Mouse (Mus musculus) G1E (cell line): Measurements from ENCODE around the gene Lekr1. TPM values are rescaled to one million over a fixed set of nuclear protein-coding genes. Genes with fewer than 3 reads are reported as not detected.

Source experiments
- ATAC-seq: 2 replicates; pipeline ENCODE4 v1.8.0; 2016; ENCODE audit warnings: mild to moderate bottlenecking; ENCODE audit not compliant: insufficient number of reproducible peaks, poor library complexity, low FRiP score, severe bottlenecking; ENCODE audit errors: extremely low read depth
- DNase-seq: peaks from one replicate; pipeline ENCODE4 v3.0.0; 2012; ENCODE audit warnings: low spot score
- H3K27me3 ChIP-seq: 2 replicates; pipeline ENCODE4 v1.6.1; 2012; ENCODE audit warnings: mild to moderate bottlenecking, low read length, inconsistent platforms; ENCODE audit not compliant: insufficient read depth
- H3K36me3 ChIP-seq: replicated peaks from 2 replicates; pipeline ENCODE3; 2012; ENCODE audit warnings: mild to moderate bottlenecking, inconsistent platforms
- H3K4me1 ChIP-seq: 2 replicates; pipeline ENCODE4 v1.6.1; 2012; ENCODE audit warnings: low read depth, low read length, inconsistent platforms, mixed read lengths; ENCODE audit not compliant: insufficient read depth
- H3K4me3 ChIP-seq: 2 replicates; pipeline ENCODE4 v1.5.1; 2012; ENCODE audit warnings: low read depth, mild to moderate bottlenecking, inconsistent platforms, low read length, moderate library complexity, mixed read lengths
- H3K9me3 ChIP-seq: replicated peaks from 2 replicates; pipeline ENCODE4 v1.6.1; 2012; ENCODE audit warnings: inconsistent platforms
- CTCF ChIP-seq: IDR thresholded peaks from 2 replicates; pipeline ENCODE4 v1.5.1; 2012; ENCODE audit warnings: low read depth, low read length, inconsistent platforms, mixed read lengths
- GATA1 ChIP-seq: IDR thresholded peaks from 2 replicates; pipeline ENCODE4 v1.6.1; 2012; ENCODE audit warnings: borderline replicate concordance, low read length, inconsistent platforms, mixed read lengths
- GATA2 ChIP-seq: IDR thresholded peaks from 2 replicates; pipeline ENCODE4 v1.6.1; 2012; ENCODE audit warnings: low read depth, low read length, inconsistent platforms, borderline replicate concordance
- POLR2AphosphoS5 ChIP-seq: IDR thresholded peaks from 2 replicates; pipeline ENCODE4 v1.6.1; 2012; ENCODE audit warnings: low read depth, low read length, inconsistent platforms; ENCODE audit not compliant: insufficient replicate concordance
- TAL1 ChIP-seq: conservative IDR thresholded peaks from 2 replicates; pipeline ENCODE4 v1.6.1; 2012; ENCODE audit warnings: low read depth, low read length, inconsistent platforms, mixed read lengths
- polyA plus RNA-seq: library from polyadenylated mRNA; stranded (reverse); fragments of >175 nt; gene quantifications from 2 replicates; pipeline ENCODE4 v1.2.3, GENCODE M21; 2012
- total RNA-seq, 2 experiments: library from RNA; stranded (forward) in 1 of 2; stranded (reverse) in 1 of 2; fragments of 200-1000 nt in 1 of 2; fragments of >200 nt in 1 of 2; fragmentation: Nextera tagmentation in 1 of 2; gene quantifications; 2 replicates each; pipeline ENCODE4 v1.2.3; 2014 to 2017

Lekr1 gene
- total and polyA plus RNA-seq, 3 experiments: 0.11 TPM; not detected in 2

DNA sequence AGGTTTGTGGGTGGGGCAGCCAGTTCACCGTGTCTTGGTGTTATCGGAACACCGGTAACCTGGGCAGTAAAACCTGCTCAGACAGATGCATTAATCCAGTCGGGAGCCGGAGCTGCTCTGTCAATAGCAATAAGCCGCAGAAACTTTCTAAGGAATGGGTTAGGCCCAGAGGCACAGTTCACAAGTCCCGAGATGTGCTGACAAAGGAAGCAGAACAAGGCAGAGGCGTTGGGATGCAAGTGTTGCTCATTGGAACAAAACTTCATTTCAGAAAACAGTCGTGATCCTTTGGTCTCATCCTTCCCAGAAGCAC is 6.5 kb upstream of the Lekr1 start:
- Histone ChIP-seq H3K4me3 (no peak overlapping the region), H3K4me1 (no peaks in the 10 kb centered on the region), H3K9me3 (no peaks in the 10 kb centered on the region), H3K36me3 (no peaks in the 10 kb centered on the region), H3K27me3 (peaks cover 12% of the 10 kb centered on the region)
- no peak for TF ChIP-seq TAL1
- TF ChIP-seq CTCF: no peak
- TF ChIP-seq POLR2AphosphoS5: no peak
- no peak for TF ChIP-seq GATA1
- no peak for TF ChIP-seq GATA2
- no peak for DNase-seq
- ATAC-seq: no peak

DNA sequence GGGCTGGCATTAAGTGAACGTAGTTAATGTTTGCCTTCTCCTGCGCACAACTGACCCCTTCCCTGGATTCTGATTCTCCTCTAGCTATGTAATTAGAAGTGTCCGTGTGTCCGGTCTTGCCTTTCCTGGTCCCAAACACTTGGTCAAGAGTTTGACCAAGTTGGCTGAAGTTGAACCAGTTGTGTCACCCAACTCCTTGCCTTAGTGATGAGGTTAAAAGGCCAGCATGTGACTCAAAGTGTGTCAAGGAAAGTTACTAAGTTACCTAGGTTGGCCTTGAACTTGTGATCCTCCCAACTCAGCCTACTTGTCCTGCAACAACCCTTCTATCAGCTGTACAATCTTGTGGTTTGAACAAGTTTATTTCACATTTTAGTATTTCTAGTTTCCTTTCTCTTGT is 5.7 kb upstream of the Lekr1 start:
- peaks cover 12% of the 10 kb centered on the region for H3K27me3 ChIP-seq
- no peak for TF ChIP-seq GATA1
- TF ChIP-seq GATA2: no peak
- TF ChIP-seq POLR2AphosphoS5: no peak
- no peak for TF ChIP-seq CTCF
- TF ChIP-seq TAL1: no peak

DNA sequence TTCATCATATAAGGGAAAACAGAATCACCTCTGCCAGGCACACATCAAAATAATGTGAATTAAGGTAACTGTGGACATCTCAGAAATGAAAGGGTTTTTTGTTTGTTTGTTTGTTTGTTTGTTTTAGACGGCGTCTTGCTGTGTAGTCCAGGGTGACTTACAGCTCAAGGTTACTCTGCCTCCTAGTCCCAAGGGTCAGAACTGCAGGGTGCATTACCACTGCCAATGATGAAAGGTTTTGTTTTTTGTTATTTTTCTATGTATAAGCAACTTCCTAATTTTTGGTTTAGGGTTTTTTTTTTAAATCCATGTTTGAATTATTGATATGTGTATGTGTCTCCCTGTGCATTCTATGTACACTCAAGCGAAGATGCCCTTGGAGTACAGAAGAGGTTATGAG is 4.3 kb upstream of the Lekr1 start:
- ATAC-seq (no peak), DNase-seq (no peak)
- peaks cover 10% of the 10 kb centered on the region; the same call in 1 of the 2 replicates for H3K27me3 ChIP-seq
- H3K36me3 ChIP-seq: no peaks in the 10 kb centered on the region
- H3K4me3 ChIP-seq: no peak overlapping the region
- TF ChIP-seq POLR2AphosphoS5 (no peak), GATA1 (no peak), GATA2 (no peak), CTCF (no peak), TAL1 (no peak)
- H3K4me1 ChIP-seq: no peaks in the 10 kb centered on the region
- no peaks in the 10 kb centered on the region for H3K9me3 ChIP-seq

More for the DNA sequence above, 5.7 kb upstream of the Lekr1 start:
- Histone ChIP-seq H3K4me3 (no peak overlapping the region), H3K4me1 (no peaks in the 10 kb centered on the region), H3K36me3 (no peaks in the 10 kb centered on the region), H3K9me3 (no peaks in the 10 kb centered on the region)
- DNase-seq: no peak
- no peak for ATAC-seq

DNA sequence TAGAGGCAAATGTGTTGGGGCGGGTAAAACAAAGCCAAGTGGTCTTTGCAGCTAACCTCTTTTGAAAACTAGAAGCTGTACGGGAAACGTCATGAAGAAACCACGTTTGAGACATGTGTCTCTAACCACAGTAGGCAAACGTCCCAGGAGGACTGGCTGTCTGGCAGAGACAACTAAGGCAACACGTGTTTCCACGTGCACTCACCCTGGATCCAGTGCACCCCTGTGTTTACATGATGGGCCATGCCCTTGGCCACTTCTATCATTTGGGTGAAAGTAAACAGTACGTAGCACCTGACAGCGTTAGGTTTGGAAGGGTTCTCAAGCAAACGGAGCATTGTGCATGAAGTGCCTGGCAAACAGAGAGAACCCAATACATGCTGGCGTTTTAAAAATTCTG is 2.9 kb upstream of the Lekr1 start:
- no peaks in the 10 kb centered on the region for H3K4me1 ChIP-seq
- no peaks in the 10 kb centered on the region for H3K36me3 ChIP-seq
- no peak for DNase-seq
- no peak for TF ChIP-seq GATA1
- no peak for TF ChIP-seq POLR2AphosphoS5
- TF ChIP-seq TAL1: no peak
- no peak for TF ChIP-seq CTCF
- TF ChIP-seq GATA2: no peak
- no peak for ATAC-seq
- H3K9me3 ChIP-seq: no peaks in the 10 kb centered on the region
- no peak overlapping the region for H3K4me3 ChIP-seq
- H3K27me3 ChIP-seq: peaks cover 10% of the 10 kb centered on the region; the same call in 1 of the 2 replicates

DNA sequence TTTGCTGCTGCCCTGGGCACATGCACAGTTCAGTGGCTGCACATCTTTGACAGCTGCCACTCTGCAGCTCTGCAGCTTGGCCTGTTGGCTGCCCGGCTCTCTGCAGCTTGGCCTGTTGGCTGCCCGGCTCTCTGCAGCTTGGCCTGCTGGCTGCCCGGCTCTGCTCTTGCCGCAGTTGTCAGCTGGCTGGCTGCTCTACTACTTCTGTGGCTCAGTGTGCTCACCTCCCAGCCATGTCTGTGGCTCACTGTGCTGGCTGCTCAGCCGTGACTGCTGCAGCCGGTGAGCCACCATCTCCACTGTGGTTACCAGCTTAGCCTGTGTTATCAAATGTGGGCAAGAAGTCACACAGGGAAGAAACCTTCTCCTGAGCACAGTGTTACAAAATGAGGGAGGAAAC is 4.2 kb downstream of the Lekr1 start:
- DNase-seq: no peak
- ATAC-seq: no peak
- no peaks in the 10 kb centered on the region for H3K36me3 ChIP-seq

DNA sequence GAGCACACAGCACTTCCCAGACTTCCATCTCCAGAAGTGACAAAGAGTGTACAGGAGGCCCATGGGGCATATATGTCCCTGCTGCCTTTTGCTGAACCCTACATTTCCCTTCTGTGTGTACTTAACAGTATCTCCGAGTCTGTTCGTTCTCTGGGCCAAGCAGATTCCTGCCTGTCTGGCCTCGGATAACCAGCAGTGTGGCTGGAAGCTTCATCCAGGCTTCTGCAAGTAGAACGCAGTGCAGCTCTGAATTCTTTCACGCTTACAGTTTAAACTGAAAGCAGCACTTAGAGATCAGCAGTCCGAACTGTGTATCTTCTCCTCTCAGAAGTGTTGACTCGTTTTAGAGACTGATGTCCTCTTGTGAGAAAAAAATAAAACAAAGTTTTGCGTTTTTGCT is 7.7 kb downstream of the Lekr1 start:
- no peaks in the 10 kb centered on the region for H3K4me1 ChIP-seq
- no peaks in the 10 kb centered on the region for H3K9me3 ChIP-seq
- TF ChIP-seq TAL1: no peak
- TF ChIP-seq CTCF: no peak
- TF ChIP-seq POLR2AphosphoS5: no peak
- TF ChIP-seq GATA2: no peak
- TF ChIP-seq GATA1: no peak
- ATAC-seq (no peak), DNase-seq (no peak)
- no peaks in the 10 kb centered on the region for H3K36me3 ChIP-seq
- no peak overlapping the region for H3K4me3 ChIP-seq
- H3K27me3 ChIP-seq: no peaks in the 10 kb centered on the region

More for the DNA sequence above, 4.2 kb downstream of the Lekr1 start:
- no peak for TF ChIP-seq POLR2AphosphoS5
- TF ChIP-seq GATA1: no peak
- no peak for TF ChIP-seq GATA2
- TF ChIP-seq CTCF: no peak
- no peak for TF ChIP-seq TAL1
- H3K4me3 ChIP-seq: no peak overlapping the region
- H3K27me3 ChIP-seq: no peaks in the 10 kb centered on the region
- H3K4me1 ChIP-seq: no peaks in the 10 kb centered on the region
- H3K9me3 ChIP-seq: no peaks in the 10 kb centered on the region
